Mouse (Mus musculus): ENCODE data around the gene Alox8.

The Alox8 gene

DNA sequence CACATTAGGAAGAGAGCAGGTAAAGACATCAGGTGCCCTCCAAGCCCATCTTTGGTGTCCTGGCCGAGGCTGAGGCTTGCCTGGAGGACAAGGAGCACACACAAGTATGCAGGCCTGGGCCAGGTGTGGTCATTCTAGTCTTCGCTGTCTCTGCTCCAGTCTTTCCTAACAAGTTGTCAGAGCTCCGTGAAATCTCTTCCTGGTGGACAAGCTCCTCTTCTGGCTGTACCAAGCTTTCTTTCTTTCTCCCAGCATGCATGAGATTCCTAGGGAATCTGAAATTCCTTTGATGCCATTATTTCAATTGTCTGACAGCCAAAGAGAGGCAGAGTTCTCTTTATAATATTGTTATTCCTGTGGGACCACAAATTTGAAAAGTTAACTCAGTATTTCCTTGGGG, 18.1 kb downstream of the Alox8 start:
- no peak for DNase-seq

GRCm38 (mm10) chr11:69178525-69178924, 19.1 kb downstream of the Alox8 start:
- no peak for DNase-seq

- DNase-seq: no peak
Observed at GRCm38 (mm10) chr11:69174722-69175121, 22.9 kb downstream of the Alox8 start.

- no peak for DNase-seq
Observed at GRCm38 (mm10) chr11:69172606-69173005, 25.0 kb downstream of the Alox8 start.

- DNase-seq: peak; percentile 99
Observed at GRCm38 (mm10) chr11:69171626-69172025, 26.0 kb downstream of the Alox8 start.

- peak; percentile 90 for DNase-seq
Observed at GRCm38 (mm10) chr11:69169313-69169712, 28.3 kb downstream of the Alox8 start.

DNA sequence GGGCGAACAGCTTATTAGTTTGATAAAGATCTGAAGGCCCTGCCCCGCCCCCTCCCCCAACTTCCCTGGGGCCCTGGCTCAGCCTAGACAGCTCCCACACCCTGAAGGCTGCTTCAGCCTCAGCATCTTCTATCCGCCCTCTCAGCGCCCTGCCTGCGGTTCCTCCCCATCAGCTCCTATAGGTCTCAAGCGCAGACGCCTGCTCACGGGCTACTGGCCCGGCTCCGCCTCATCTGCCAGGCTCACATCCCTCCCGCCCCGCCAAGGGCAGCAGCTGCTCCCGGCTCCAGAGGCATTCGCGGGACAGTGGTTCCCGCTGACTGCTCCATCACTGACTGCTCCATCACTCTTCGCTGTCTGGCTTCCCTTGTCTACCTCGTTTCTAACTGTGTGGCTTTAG, 40.8 kb downstream of the Alox8 start, which contains the start of gene Alox12b:
Gene Alox12b, plus strand, starts transcription at position 190 of the 400 bp plus-strand sequence.
- DNase-seq: no peak

DNA sequence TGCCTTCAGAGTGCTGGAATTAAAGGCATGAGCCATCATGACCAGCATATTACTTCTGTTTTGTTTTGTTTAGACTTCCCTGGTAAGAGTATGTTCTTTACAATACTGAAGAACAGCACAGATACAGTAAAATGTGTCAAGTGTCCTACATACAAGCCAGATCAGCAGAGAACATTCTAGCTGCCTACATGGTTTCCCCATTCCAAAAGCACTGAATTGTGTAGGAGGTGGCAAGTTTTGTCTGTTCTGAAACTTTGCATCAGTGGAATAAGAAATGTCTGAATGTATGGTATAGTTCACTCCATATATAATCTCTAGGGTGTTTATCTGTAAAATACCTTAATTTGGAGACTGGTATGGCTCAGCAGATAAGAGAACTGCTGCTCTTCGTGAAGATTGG, 42.3 kb downstream of the Alox8 start:
- no peak for DNase-seq

- no peak for DNase-seq
Observed at GRCm38 (mm10) chr11:69153831-69154230, 43.8 kb downstream of the Alox8 start.

DNA sequence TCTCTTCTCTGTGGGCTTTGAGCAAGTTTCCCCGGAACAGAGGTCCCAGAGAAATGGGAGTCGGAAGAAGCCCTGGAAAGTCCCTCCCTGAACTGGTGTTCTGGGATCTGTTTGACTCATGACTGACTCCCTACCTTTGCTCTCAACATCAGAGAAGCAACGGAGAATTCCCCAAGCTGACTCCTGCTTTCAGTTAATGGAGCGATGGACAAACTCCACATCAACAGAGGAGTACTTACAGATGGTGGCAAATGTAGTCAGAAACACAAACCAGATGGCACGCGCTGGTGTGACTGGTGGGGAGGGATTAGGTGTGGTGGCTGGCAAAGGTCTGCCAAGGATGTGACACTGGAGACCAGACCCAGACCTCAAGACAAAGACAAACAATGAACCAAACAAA, 46.6 kb downstream of the Alox8 start:
- no peak for DNase-seq

DNA sequence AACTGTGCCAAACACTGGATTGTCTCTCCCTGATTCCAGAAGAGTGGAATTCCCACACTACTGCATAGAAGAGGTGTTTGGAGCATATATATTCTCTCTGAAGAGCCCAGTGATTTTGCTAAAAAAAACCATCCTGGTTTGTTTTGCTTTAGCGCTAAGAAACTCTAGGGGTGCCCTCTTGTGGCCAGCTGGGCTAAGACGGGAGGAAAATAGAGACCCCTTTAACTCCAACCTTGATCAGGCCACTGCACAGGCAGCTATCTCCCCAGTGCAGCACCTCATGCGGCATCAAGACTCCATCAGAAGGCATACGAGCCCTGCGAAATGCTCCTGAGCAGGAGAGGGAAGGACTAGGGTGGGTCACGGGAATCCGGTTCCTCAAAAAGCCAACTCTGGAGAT, 47.2 kb downstream of the Alox8 start:
- no peak for DNase-seq

- no peak for DNase-seq
Observed at GRCm38 (mm10) chr11:69149728-69150127, 47.9 kb downstream of the Alox8 start.

- DNase-seq: no peak
Observed at GRCm38 (mm10) chr11:69148451-69148960, 49.1 kb downstream of the Alox8 start.

GRCm38 (mm10) chr11:69147546-69147945, 50.1 kb downstream of the Alox8 start:
- DNase-seq: no peak

- no peak for DNase-seq
Observed at GRCm38 (mm10) chr11:69135361-69135760, 62.3 kb downstream of the Alox8 start.

- DNase-seq: no peak
Observed at GRCm38 (mm10) chr11:69134622-69134968, 63.0 kb downstream of the Alox8 start.
